Mouse (Mus musculus) embryonic facial prominence, embryonic 12.5 days (tissue): ENCODE measurements around the gene Gfod1. TPM values are rescaled to one million over a fixed set of nuclear protein-coding genes. Genes with fewer than 3 reads are reported as not detected.
A peak's percentile ranks its signal among the peaks of the same experiment; 100 is the strongest.

ENCODE experiments used
- ATAC-seq: fragments of 200-750 bp; cut with Nextera tagmentation; 2 replicates; pipeline ENCODE4 v1.8.0; 2017; ENCODE audit not compliant: insufficient number of reproducible peaks, insufficient read depth, low FRiP score, low TSS enrichment
- H3K27ac ChIP-seq: fragments of 300-500 bp; sonication (generic); 2 replicates; pipeline ENCODE4 v1.5.1; 2016; ENCODE audit warnings: mild to moderate bottlenecking
- H3K27me3 ChIP-seq: fragments of 300-500 bp; sonication (generic); 2 replicates; pipeline ENCODE4 v1.6.1; 2016; ENCODE audit warnings: mild to moderate bottlenecking, moderate library complexity
- H3K36me3 ChIP-seq: fragments of 300-500 bp; sonication (generic); 2 replicates; pipeline ENCODE4 v1.6.1; 2016; ENCODE audit warnings: mild to moderate bottlenecking
- H3K4me1 ChIP-seq: fragments of 300-500 bp; sonication (generic); 2 replicates; pipeline ENCODE4 v1.6.1; 2016
- H3K4me2 ChIP-seq: fragments of 300-500 bp; sonication (generic); replicated peaks from 2 replicates; pipeline ENCODE4 v1.6.1; 2016; ENCODE audit warnings: mild to moderate bottlenecking, moderate library complexity
- H3K4me3 ChIP-seq: fragments of 300-500 bp; sonication (generic); 2 replicates; pipeline ENCODE4 v1.5.1; 2016; ENCODE audit warnings: mild to moderate bottlenecking
- H3K9ac ChIP-seq: fragments of 300-500 bp; sonication (generic); 2 replicates; pipeline ENCODE4 v1.6.1; 2016; ENCODE audit warnings: mild to moderate bottlenecking, moderate library complexity
- H3K9me3 ChIP-seq: fragments of 300-500 bp; sonication (generic); 2 replicates; pipeline ENCODE4 v1.6.1; 2016; ENCODE audit warnings: mild to moderate bottlenecking, moderate library complexity
- WGBS: fragments of 180-500 bp; shearing (Covaris S2); methylation state at CpG from one replicate; pipeline ENCODE4 v1.1.7; 2016; 5-methylcytosine and 5-hydroxymethylcytosine counted together
- polyA plus RNA-seq: library from polyadenylated mRNA; unstranded; fragments of >200 nt; fragmentation: Nextera tagmentation; extraction: Ambion mirVana; gene quantifications from 2 replicates; pipeline ENCODE4 v1.2.1, GENCODE M21; 2016

The Gfod1 gene
- polyA plus RNA-seq, 1 experiment from 2014 or later = 0.87 TPM

DNA sequence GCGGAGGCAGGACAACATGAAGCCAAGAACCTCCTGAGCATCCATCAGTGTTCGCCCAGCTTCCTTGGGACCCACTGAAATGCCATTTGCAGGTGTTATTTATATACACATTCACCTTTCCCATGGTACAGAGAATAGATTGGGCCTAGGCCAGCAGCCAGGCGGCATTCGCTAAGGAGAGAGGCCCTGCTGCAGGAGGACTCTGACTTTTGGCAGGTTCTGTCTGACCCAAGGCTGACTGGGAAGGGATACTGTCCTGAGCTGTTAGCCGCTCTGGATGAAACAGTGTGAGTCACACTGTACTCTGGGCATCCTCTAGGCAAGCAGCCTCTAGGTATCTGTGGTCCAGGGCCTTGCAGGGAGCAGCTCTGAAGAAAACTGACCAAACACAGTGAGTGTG lies 6.4 kb downstream of the Gfod1 start:
- peaks cover 24% of the 10 kb centered on the region for H3K27me3 ChIP-seq
- H3K4me1 ChIP-seq = 0 out of 2 replicates have a peak, but pooled peaks cover 4% of the 10 kb centered on the region
- no peaks in the 10 kb centered on the region for H3K9me3 ChIP-seq
- WGBS = 93% methylated on average over 5 of the region's 5 CpGs
- H3K4me2 ChIP-seq = no peak overlapping the region
- H3K9ac ChIP-seq = no peak overlapping the region
- H3K4me3 ChIP-seq = no peak overlapping the region
- no peaks in the 10 kb centered on the region for H3K36me3 ChIP-seq
- no peak overlapping the region for H3K27ac ChIP-seq
- ATAC-seq = no peak

- Histone ChIP-seq H3K27ac (no peak overlapping the region), H3K27me3 (peaks cover 18% of the 10 kb centered on the region), H3K9ac (no peak overlapping the region), H3K4me3 (no peak overlapping the region), H3K4me2 (no peak overlapping the region), H3K36me3 (no peaks in the 10 kb centered on the region), H3K9me3 (no peaks in the 10 kb centered on the region), H3K4me1 (no peaks in the 10 kb centered on the region)
- 65% methylated on average over 7 of the region's 7 CpGs for WGBS
- no peak for ATAC-seq
Observed at GRCm38 (mm10) chr13:43296140-43296805, 7.7 kb downstream of the Gfod1 start.

DNA sequence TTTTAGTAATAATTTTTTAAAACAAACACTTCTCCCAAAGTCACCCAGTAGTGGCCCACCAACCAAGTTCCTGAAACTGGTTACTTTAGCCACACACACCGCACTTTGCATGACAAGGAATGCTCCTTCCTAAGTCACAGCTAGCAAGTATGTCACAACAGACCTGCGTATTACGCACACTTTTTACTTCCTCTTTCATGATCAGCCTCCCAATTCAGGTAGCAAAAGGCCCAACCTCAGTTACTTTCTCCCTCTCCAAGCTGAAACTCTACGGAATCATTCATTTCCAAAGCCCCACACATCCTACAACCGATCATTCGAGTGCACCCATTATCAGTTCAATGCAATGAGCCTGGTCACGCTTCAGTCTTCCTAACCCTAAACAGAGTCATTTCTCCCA lies 8.3 kb downstream of the Gfod1 start:
- no peaks in the 10 kb centered on the region for H3K9me3 ChIP-seq
- 85% methylated on average over 7 of the region's 7 CpGs for WGBS
- H3K4me3 ChIP-seq = no peak overlapping the region
- H3K27ac ChIP-seq = no peak overlapping the region
- no peaks in the 10 kb centered on the region for H3K36me3 ChIP-seq
- H3K4me2 ChIP-seq = no peak overlapping the region
- no peaks in the 10 kb centered on the region for H3K4me1 ChIP-seq
- peaks cover 12% of the 10 kb centered on the region for H3K27me3 ChIP-seq
- H3K9ac ChIP-seq = no peak overlapping the region
- no peak for ATAC-seq

- no peaks in the 10 kb centered on the region for H3K36me3 ChIP-seq
Observed at GRCm38 (mm10) chr13:43294957-43295590, 8.9 kb downstream of the Gfod1 start.

GRCm38 (mm10) chr13:43292892-43293291 lies 11.1 kb downstream of the Gfod1 start:
- WGBS = 78% methylated on average over 4 of the region's 4 CpGs
- Histone ChIP-seq H3K27me3 (no peaks in the 10 kb centered on the region), H3K4me3 (no peak overlapping the region), H3K9ac (no peak overlapping the region), H3K4me2 (no peak overlapping the region), H3K36me3 (no peaks in the 10 kb centered on the region), H3K4me1 (peaks cover 16% of the 10 kb centered on the region; the same call in 1 of the 2 replicates), H3K9me3 (no peaks in the 10 kb centered on the region), H3K27ac (no peak overlapping the region)
- no peak for ATAC-seq

More at GRCm38 (mm10) chr13:43294957-43295590, 8.9 kb downstream of the Gfod1 start:
- ATAC-seq = no peak
- Histone ChIP-seq H3K9me3 (no peaks in the 10 kb centered on the region), H3K9ac (no peak overlapping the region), H3K4me2 (no peak overlapping the region), H3K4me1 (no peaks in the 10 kb centered on the region), H3K4me3 (no peak overlapping the region), H3K27ac (no peak overlapping the region), H3K27me3 (peaks cover 6% of the 10 kb centered on the region)
- WGBS = 72% methylated on average over 7 of the region's 7 CpGs

- Histone ChIP-seq H3K27me3 (no peaks in the 10 kb centered on the region), H3K4me3 (no peak overlapping the region), H3K36me3 (no peaks in the 10 kb centered on the region), H3K9me3 (no peaks in the 10 kb centered on the region), H3K4me1 (peaks cover 16% of the 10 kb centered on the region; the same call in 1 of the 2 replicates), H3K27ac (peak overlapping the region; percentile 31; the same call in 1 of the 2 replicates), H3K4me2 (no peak overlapping the region), H3K9ac (no peak overlapping the region)
- WGBS = 45% methylated on average over 6 of the region's 6 CpGs
- ATAC-seq = peak; percentile 42; the same call in 1 of the 2 replicates
Observed at GRCm38 (mm10) chr13:43289076-43289475, 14.9 kb downstream of the Gfod1 start.

GRCm38 (mm10) chr13:43288444-43288843 lies 15.5 kb downstream of the Gfod1 start:
- Histone ChIP-seq H3K9me3 (no peaks in the 10 kb centered on the region), H3K4me2 (no peak overlapping the region), H3K36me3 (no peaks in the 10 kb centered on the region), H3K4me3 (no peak overlapping the region), H3K9ac (no peak overlapping the region), H3K4me1 (peaks cover 16% of the 10 kb centered on the region; the same call in 1 of the 2 replicates), H3K27ac (no peak overlapping the region), H3K27me3 (no peaks in the 10 kb centered on the region)
- WGBS = 52% methylated on average over 4 of the region's 4 CpGs
- ATAC-seq = no peak

GRCm38 (mm10) chr13:43288026-43288425 lies 15.9 kb downstream of the Gfod1 start:
- Histone ChIP-seq H3K27ac (no peak overlapping the region), H3K9me3 (no peaks in the 10 kb centered on the region), H3K4me3 (no peak overlapping the region), H3K27me3 (no peaks in the 10 kb centered on the region), H3K9ac (no peak overlapping the region), H3K4me2 (no peak overlapping the region), H3K36me3 (no peaks in the 10 kb centered on the region), H3K4me1 (peaks cover 16% of the 10 kb centered on the region; the same call in 1 of the 2 replicates)
- WGBS = 26% methylated on average over 5 of the region's 5 CpGs
- ATAC-seq = no peak

DNA sequence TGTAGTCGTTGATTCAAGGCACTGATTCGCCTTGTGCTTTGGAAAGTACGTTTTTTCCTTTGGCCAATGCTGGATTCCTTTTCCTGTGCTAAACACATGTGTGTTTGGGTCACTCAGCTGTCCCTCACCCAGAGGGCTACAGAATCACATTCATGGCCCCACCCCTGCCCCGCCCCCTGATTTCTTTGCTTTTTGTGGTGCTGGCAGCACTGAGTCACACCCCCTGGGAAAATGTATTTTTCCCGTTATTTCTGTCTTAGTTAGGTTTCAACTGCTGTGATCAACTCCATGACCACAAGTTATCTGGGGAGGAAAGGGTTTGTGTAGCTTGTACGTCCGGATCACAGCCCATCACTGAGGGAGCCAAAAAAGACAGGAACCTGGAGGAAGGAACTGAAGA lies 17.1 kb downstream of the Gfod1 start:
- Histone ChIP-seq H3K4me3 (no peak overlapping the region), H3K9ac (no peak overlapping the region), H3K4me1 (peaks cover 16% of the 10 kb centered on the region; the same call in 1 of the 2 replicates), H3K4me2 (no peak overlapping the region), H3K27ac (no peak overlapping the region), H3K36me3 (no peaks in the 10 kb centered on the region), H3K27me3 (no peaks in the 10 kb centered on the region), H3K9me3 (no peaks in the 10 kb centered on the region)
- no peak for ATAC-seq
- 68% methylated on average over 7 of the region's 7 CpGs for WGBS

DNA sequence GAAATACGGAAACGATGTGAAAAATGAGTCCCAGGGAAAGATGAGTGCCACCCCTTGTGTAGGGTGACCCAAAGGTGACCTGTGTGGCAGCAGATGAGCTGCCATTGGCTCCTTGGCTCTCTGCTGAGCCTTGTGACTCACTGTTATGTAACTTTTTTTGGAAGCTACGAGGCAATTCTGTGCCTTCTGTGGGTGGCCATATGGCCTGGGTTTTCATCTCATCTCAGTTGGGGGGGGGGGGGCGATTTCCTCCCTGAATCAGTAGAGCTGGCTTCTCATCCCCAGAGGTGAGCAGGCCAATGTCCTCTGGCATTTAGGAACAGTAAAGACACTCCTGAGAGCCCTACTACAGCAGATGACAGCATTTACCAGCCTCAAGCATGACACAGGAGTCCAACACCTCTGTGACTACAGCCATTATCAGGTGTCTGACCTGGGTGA lies 19.2 kb downstream of the Gfod1 start:
- Histone ChIP-seq H3K9ac (no peak overlapping the region), H3K4me3 (no peak overlapping the region), H3K4me1 (peaks cover 15% of the 10 kb centered on the region; the same call in 1 of the 2 replicates), H3K27me3 (no peaks in the 10 kb centered on the region), H3K27ac (no peak overlapping the region), H3K4me2 (no peak overlapping the region), H3K9me3 (no peaks in the 10 kb centered on the region), H3K36me3 (no peaks in the 10 kb centered on the region)
- WGBS = 42% methylated on average over 4 of the region's 4 CpGs
- ATAC-seq = no peak

GRCm38 (mm10) chr13:43273906-43274305 lies 30.1 kb downstream of the Gfod1 start:
- no peaks in the 10 kb centered on the region for H3K27me3 ChIP-seq
- H3K4me2 ChIP-seq = no peak overlapping the region
- 0 out of 2 replicates have a peak, but pooled peaks cover 3% of the 10 kb centered on the region for H3K9me3 ChIP-seq
- no peak overlapping the region for H3K9ac ChIP-seq
- no peak overlapping the region for H3K27ac ChIP-seq
- 87% methylated on average over 14 of the region's 14 CpGs for WGBS
- no peaks in the 10 kb centered on the region for H3K36me3 ChIP-seq
- H3K4me1 ChIP-seq = peaks cover 7% of the 10 kb centered on the region
- no peak overlapping the region for H3K4me3 ChIP-seq
- no peak for ATAC-seq
